ENCODE assay signal across 22 mouse cellular contexts in the genomic region with DNA sequence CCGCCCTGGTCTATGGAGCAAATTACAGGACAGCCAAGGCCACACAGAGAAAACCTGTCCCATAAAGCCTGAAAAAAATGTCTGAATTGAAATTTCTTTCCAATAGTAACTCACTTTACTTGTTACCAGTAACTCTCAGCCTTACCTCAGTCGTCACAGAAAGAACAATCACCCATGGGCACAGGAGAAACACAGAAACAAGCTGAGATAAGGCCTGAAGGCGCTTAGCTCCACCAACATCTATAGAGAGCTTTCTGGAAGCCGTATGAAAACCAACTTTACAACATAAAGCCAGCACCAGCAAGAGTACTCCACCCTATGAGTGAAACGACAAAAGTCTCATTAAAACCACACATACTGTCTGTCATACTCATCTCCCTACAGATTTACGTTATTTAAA. TPM values are rescaled to one million over a fixed set of nuclear protein-coding genes. Genes with fewer than 3 reads are reported as not detected.
DNase-seq lines count a peak whose midpoint lies in the region; ATAC-seq and TF ChIP-seq lines count a peak whose summit lies in the region.
"Had no signal": no experiment of that assay in that cellular context is flagged by ENCODE, and none has a peak within 500 bp of the region (broad histone marks: within the 10 kb centered on the region; RNA-seq: fewer than 3 reads in every experiment).

No protein-coding gene starts in this region.

- H3K9me3 ChIP-seq in heart, embryonic 10.5 days, result no peaks in the 10 kb centered on the region
- H3K9me3 ChIP-seq in midbrain, embryonic 15.5 days, result no peaks in the 10 kb centered on the region
- H3K9me3 ChIP-seq: G1E had no signal

- TF ChIP-seq POLR2A in testis, adult 2 months (IDR thresholded peaks at IDR 0.05; ENCODE audit: control insufficient read depth, low read depth, low read length), result no peak

- no peak overlapping the region for H3K27ac ChIP-seq in heart, embryonic 10.5 days
- no peak overlapping the region for H3K27ac ChIP-seq in testis, adult 2 months (ENCODE audit: control insufficient read depth, insufficient read depth, low read depth, low read length)
- no peak overlapping the region for H3K27ac ChIP-seq in midbrain, embryonic 15.5 days

- peak; percentile 74 for ATAC-seq in megakaryocyte progenitor cell, adult 5-6 weeks (replicated peaks; ENCODE audit: poor library complexity)
- ATAC-seq in megakaryocyte-erythroid progenitor cell, adult 5-6 weeks (replicated peaks; ENCODE audit: low FRiP score, low TSS enrichment, poor library complexity, severe bottlenecking), result peak; percentile 80
- no peak for ATAC-seq in midbrain, embryonic 15.5 days (replicated peaks)
- ATAC-seq: activated CD4-positive, CD25-positive, alpha-beta regulatory T cell, adult 4 months; CD4-positive, CD25-positive, alpha-beta regulatory T cell, adult 4 months; Patski had no signal

- peaks cover 89% of the 10 kb centered on the region for H3K36me3 ChIP-seq in heart, embryonic 10.5 days
- H3K36me3 ChIP-seq in testis, adult 2 months (ENCODE audit: control insufficient read depth, insufficient read depth, low read length), result peaks cover 1% of the 10 kb centered on the region; the same call in 1 of the 2 replicates
- H3K36me3 ChIP-seq in midbrain, embryonic 15.5 days (replicated peaks), result peaks cover 42% of the 10 kb centered on the region

- H3K4me2 ChIP-seq in midbrain, embryonic 15.5 days, result no peak overlapping the region

- TF ChIP-seq CTCF in testis, adult 2 months (IDR thresholded peaks at IDR 0.05; ENCODE audit: control insufficient read depth, insufficient read depth, insufficient replicate concordance, low read depth, low read length), result no peak

- H3K9ac ChIP-seq in midbrain, embryonic 15.5 days, result no peak overlapping the region

- H3K4me3 ChIP-seq in heart, embryonic 10.5 days, result no peak overlapping the region
- peak overlapping the region; percentile 27; the same call in 1 of the 2 replicates for H3K4me3 ChIP-seq in testis, adult 2 months (ENCODE audit: control insufficient read depth, low read depth, low read length)
- H3K4me3 ChIP-seq in midbrain, embryonic 15.5 days, result no peak overlapping the region

- no peaks in the 10 kb centered on the region for H3K4me1 ChIP-seq in heart, embryonic 10.5 days
- H3K4me1 ChIP-seq in testis, adult 2 months (ENCODE audit: control insufficient read depth, insufficient read depth, low read length), result no peaks in the 10 kb centered on the region
- H3K4me1 ChIP-seq in midbrain, embryonic 15.5 days, result no peaks in the 10 kb centered on the region

- WGBS in heart, embryonic 10.5 days, result 88% methylated on average over 6 of the region's 6 CpGs
- 93% methylated on average over 6 of the region's 6 CpGs for WGBS in midbrain, embryonic 15.5 days

- H3K27me3 ChIP-seq in heart, embryonic 10.5 days (ENCODE audit: insufficient read depth, poor library complexity, severe bottlenecking), result no peaks in the 10 kb centered on the region
- no peaks in the 10 kb centered on the region for H3K27me3 ChIP-seq in testis, adult 2 months (ENCODE audit: control insufficient read depth, insufficient read depth, low read length)
- H3K27me3 ChIP-seq in midbrain, embryonic 15.5 days (replicated peaks), result no peaks in the 10 kb centered on the region
- H3K27me3 ChIP-seq: CH12.LX, Patski had no signal

- peak; percentile 61 for DNase-seq in heart, adult 11 months
- no peak for DNase-seq in heart, embryonic 10.5 days (ENCODE audit: low spot score)
- DNase-seq in testis, postnatal 10 days (ENCODE audit: low spot score), result no peak
- DNase-seq in right cerebral cortex, adult 2 months (ENCODE audit: low spot score in 2 of 2), result no peak
- DNase-seq: adrenal gland, adult 2 months; adrenal gland, adult 8-10 months; adrenal gland, postnatal 10 days; adrenal gland, postnatal 14 days; adrenal gland, postnatal 25 days; adrenal gland, postnatal 36 days; B cell, adult 2 months; cerebellum, adult 11 months; cerebellum, adult 11-12 months had no signal

RNA-seq across cellular contexts. Expression of gene Slc30a5, which starts 18.8 kb away (rescaled TPM):
- polyA plus RNA-seq in heart, embryonic 10.5 days (2016; fragmentation: Nextera tagmentation; extraction: Ambion mirVana), result 39.0 and 45.6 TPM in 2 replicates
- polyA plus RNA-seq in testis, adult 2 months (2012; rRNA removed), result 8.9 and 12.5 TPM in 2 replicates
- total RNA-seq in megakaryocyte progenitor cell, adult 5-6 weeks (2015), result 127 and 130 TPM in 2 replicates
- total RNA-seq in megakaryocyte progenitor cell, adult 5-6 weeks (2017), result 99.7 and 101 TPM in 2 replicates
- 48.1 and 53.9 TPM in 2 replicates for total RNA-seq in megakaryocyte-erythroid progenitor cell, adult 5-6 weeks (2014; fragmentation: Nextera tagmentation)
- 83.5 and 95.2 TPM in 2 replicates for total RNA-seq in megakaryocyte-erythroid progenitor cell, adult 5-6 weeks (2017)
- polyA plus RNA-seq in midbrain, embryonic 15.5 days (2015; fragmentation: Nextera tagmentation; extraction: Ambion mirVana), result 32.7 and 34.3 TPM in 2 replicates

RNA-seq across cellular contexts. Expression of gene Ccnb1, which starts 28.1 kb away (rescaled TPM):
- 295 and 306 TPM in 2 replicates for polyA plus RNA-seq in heart, embryonic 10.5 days (2016; fragmentation: Nextera tagmentation; extraction: Ambion mirVana)
- polyA plus RNA-seq in testis, adult 2 months (2012; rRNA removed), result 39.9 and 41.6 TPM in 2 replicates
- 152 and 153 TPM in 2 replicates for total RNA-seq in megakaryocyte progenitor cell, adult 5-6 weeks (2015)
- total RNA-seq in megakaryocyte progenitor cell, adult 5-6 weeks (2017), result 181 and 194 TPM in 2 replicates
- 99.3 and 102 TPM in 2 replicates for total RNA-seq in megakaryocyte-erythroid progenitor cell, adult 5-6 weeks (2014; fragmentation: Nextera tagmentation)
- total RNA-seq in megakaryocyte-erythroid progenitor cell, adult 5-6 weeks (2017), result 150 and 153 TPM in 2 replicates
- 30.9 and 44.5 TPM in 2 replicates for polyA plus RNA-seq in midbrain, embryonic 15.5 days (2015; fragmentation: Nextera tagmentation; extraction: Ambion mirVana)

RNA-seq across cellular contexts. Expression of gene Cenph, which starts 38.8 kb away (rescaled TPM):
- 28.9 and 38.1 TPM in 2 replicates for polyA plus RNA-seq in heart, embryonic 10.5 days (2016; fragmentation: Nextera tagmentation; extraction: Ambion mirVana)
- polyA plus RNA-seq in testis, adult 2 months (2012; rRNA removed), result 3.2 and 3.9 TPM in 2 replicates
- total RNA-seq in megakaryocyte progenitor cell, adult 5-6 weeks (2015), result 64.8 and 71.7 TPM in 2 replicates
- total RNA-seq in megakaryocyte progenitor cell, adult 5-6 weeks (2017), result 66.3 and 67.7 TPM in 2 replicates
- 58.3 and 100 TPM in 2 replicates for total RNA-seq in megakaryocyte-erythroid progenitor cell, adult 5-6 weeks (2014; fragmentation: Nextera tagmentation)
- 67.0 and 95.9 TPM in 2 replicates for total RNA-seq in megakaryocyte-erythroid progenitor cell, adult 5-6 weeks (2017)
- 5.4 and 5.8 TPM in 2 replicates for polyA plus RNA-seq in midbrain, embryonic 15.5 days (2015; fragmentation: Nextera tagmentation; extraction: Ambion mirVana)
